ENCODE assay signal across 9 mouse cellular contexts in the genomic region with DNA sequence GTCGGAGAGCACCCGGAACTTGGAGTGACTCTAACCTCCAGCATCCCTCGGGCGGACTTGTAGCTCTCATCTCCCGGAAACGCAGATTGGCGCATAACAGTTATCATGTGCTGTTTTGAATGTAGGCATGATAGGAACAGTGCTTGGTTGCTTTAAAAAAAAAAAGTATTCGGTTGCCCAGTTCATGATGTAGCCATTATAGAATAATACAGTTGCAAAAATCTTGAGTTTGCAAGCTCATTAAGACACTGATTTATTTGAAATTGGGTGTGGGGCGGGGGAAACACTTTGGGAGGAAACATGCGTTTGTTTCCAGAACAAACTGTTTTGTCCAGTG. TPM values are rescaled to one million over a fixed set of nuclear protein-coding genes. Genes with fewer than 3 reads are reported as not detected.
A peak's percentile ranks its signal among the peaks of the same experiment; 100 is the strongest.
DNase-seq lines count a peak whose midpoint lies in the region; ATAC-seq and TF ChIP-seq lines count a peak whose summit lies in the region.
"Had no signal": no experiment of that assay in that cellular context is flagged by ENCODE, and none has a peak within 500 bp of the region (broad histone marks: within the 10 kb centered on the region; RNA-seq: fewer than 3 reads in every experiment).

No protein-coding gene starts in this region.

- no peak for TF ChIP-seq CTCF in cerebellum, adult 2 months (IDR thresholded peaks at IDR 0.05; ENCODE audit: borderline replicate concordance, insufficient read depth, low read depth, low read length)

- H3K36me3 ChIP-seq in neural tube, embryonic 11.5 days (ENCODE audit: control insufficient read depth, insufficient read depth, low read length), result no peaks in the 10 kb centered on the region
- no peaks in the 10 kb centered on the region for H3K36me3 ChIP-seq in limb, embryonic 14.5 days (ENCODE audit: control insufficient read depth, insufficient read depth, low read length)
- no peaks in the 10 kb centered on the region for H3K36me3 ChIP-seq in stomach, embryonic 14.5 days (ENCODE audit: control insufficient read depth, insufficient read depth, low read length)

- peak overlapping the region; percentile 65 for H3K9ac ChIP-seq in neural tube, embryonic 11.5 days (ENCODE audit: low read length)
- H3K9ac ChIP-seq in limb, embryonic 14.5 days (ENCODE audit: low read depth, low read length, severe bottlenecking), result peak overlapping the region; percentile 64
- peak overlapping the region; percentile 53 for H3K9ac ChIP-seq in stomach, embryonic 14.5 days (replicated peaks; ENCODE audit: low read depth, low read length)

- no peaks in the 10 kb centered on the region; the same call in 1 of the 2 replicates for H3K4me1 ChIP-seq in cerebellum, adult 2 months (ENCODE audit: control insufficient read depth, insufficient read depth, low read length)
- H3K4me1 ChIP-seq in neural tube, embryonic 11.5 days (ENCODE audit: control insufficient read depth, insufficient read depth, low read length), result no peaks in the 10 kb centered on the region
- H3K4me1 ChIP-seq in limb, embryonic 14.5 days (ENCODE audit: control insufficient read depth, insufficient read depth, low read length), result no peaks in the 10 kb centered on the region
- no peaks in the 10 kb centered on the region for H3K4me1 ChIP-seq in stomach, embryonic 14.5 days (ENCODE audit: control insufficient read depth, insufficient read depth, low read length)

- 4% methylated on average over 10 of the region's 10 CpGs for WGBS in cerebellum, adult 2 months
- 11% methylated on average over 10 of the region's 10 CpGs for WGBS in neural tube, embryonic 11.5 days
- WGBS in limb, embryonic 14.5 days, result 8% methylated on average over 10 of the region's 10 CpGs
- 9% methylated on average over 10 of the region's 10 CpGs for WGBS in stomach, embryonic 14.5 days

- no peaks in the 10 kb centered on the region for H3K9me3 ChIP-seq in neural tube, embryonic 11.5 days (ENCODE audit: control insufficient read depth, low read length)
- no peaks in the 10 kb centered on the region for H3K9me3 ChIP-seq in limb, embryonic 14.5 days (ENCODE audit: control insufficient read depth, low read length)
- no peaks in the 10 kb centered on the region for H3K9me3 ChIP-seq in stomach, embryonic 14.5 days (ENCODE audit: control insufficient read depth, low read depth, low read length)

- no peak for TF ChIP-seq POLR2A in cerebellum, adult 2 months (IDR thresholded peaks at IDR 0.05; ENCODE audit: borderline replicate concordance, insufficient read depth, low read length)
- TF ChIP-seq POLR2A in limb, embryonic 14.5 days (IDR thresholded peaks at IDR 0.05; ENCODE audit: borderline replicate concordance, extremely low read depth, insufficient read depth, insufficient read length), result no peak

- no peak for ATAC-seq in neural tube, embryonic 11.5 days (ENCODE audit: insufficient read depth, low FRiP score, low TSS enrichment)
- 0 out of 2 replicates have a peak, but pooled peaks have one; percentile 1 for ATAC-seq in limb, embryonic 14.5 days (ENCODE audit: low FRiP score, low read depth)
- ATAC-seq in stomach, embryonic 14.5 days (ENCODE audit: insufficient number of reproducible peaks, insufficient read depth, low FRiP score, low read depth), result no peak
- ATAC-seq in granulocyte monocyte progenitor cell, adult 5-6 weeks (replicated peaks; ENCODE audit: poor library complexity, severe bottlenecking), result no peak

- peak overlapping the region; percentile 58 for H3K4me2 ChIP-seq in neural tube, embryonic 11.5 days (ENCODE audit: low read depth)
- H3K4me2 ChIP-seq in limb, embryonic 14.5 days (replicated peaks; ENCODE audit: low read depth, low read length, severe bottlenecking), result peak overlapping the region; percentile 61
- H3K4me2 ChIP-seq in stomach, embryonic 14.5 days (replicated peaks; ENCODE audit: low read depth, low read length), result peak overlapping the region; percentile 57

- peak overlapping the region; percentile 71; the same call in 1 of the 2 replicates for H3K27ac ChIP-seq in cerebellum, adult 2 months (ENCODE audit: insufficient read depth, low read length)
- no peak overlapping the region; the same call in 1 of the 2 replicates for H3K27ac ChIP-seq in neural tube, embryonic 11.5 days (ENCODE audit: low read depth, low read length)
- no peak overlapping the region; the same call in 1 of the 2 replicates for H3K27ac ChIP-seq in limb, embryonic 14.5 days (replicated peaks; ENCODE audit: low read depth, low read length)
- H3K27ac ChIP-seq in stomach, embryonic 14.5 days (ENCODE audit: low read length), result peak overlapping the region; percentile 44; the same call in 1 of the 2 replicates

- no peak for DNase-seq in cerebellum, adult 2 months
- DNase-seq in cerebellum, postnatal 10 days, result no peak
- no peak for DNase-seq in neural tube, embryonic 11.5 days (ENCODE audit: low spot score)
- DNase-seq in neural tube, embryonic 10.5 days (ENCODE audit: extremely low spot score, low spot score), result no peak
- DNase-seq in limb, embryonic 14.5 days (ENCODE audit: low spot score), result no peak
- DNase-seq in thymus, postnatal 14 days, result no peak

- peak overlapping the region; percentile 69 for H3K4me3 ChIP-seq in cerebellum, adult 2 months (replicated peaks; ENCODE audit: insufficient read depth, low read depth, low read length)
- peak overlapping the region; percentile 73 for H3K4me3 ChIP-seq in neural tube, embryonic 11.5 days (ENCODE audit: low read depth, low read length)
- H3K4me3 ChIP-seq in limb, embryonic 14.5 days (replicated peaks; ENCODE audit: low read length), result peak overlapping the region; percentile 82
- H3K4me3 ChIP-seq in stomach, embryonic 14.5 days (ENCODE audit: low read depth, low read length), result peak overlapping the region; percentile 59

- H3K27me3 ChIP-seq in cerebellum, adult 2 months (ENCODE audit: control insufficient read depth, insufficient read depth, low read length), result no peaks in the 10 kb centered on the region
- 0 out of 2 replicates have a peak, but pooled peaks cover 3% of the 10 kb centered on the region for H3K27me3 ChIP-seq in neural tube, embryonic 11.5 days (ENCODE audit: control insufficient read depth, insufficient read depth, low read length)
- H3K27me3 ChIP-seq in limb, embryonic 14.5 days (ENCODE audit: control insufficient read depth, insufficient read depth, low read length), result peaks cover 4% of the 10 kb centered on the region; the same call in 1 of the 2 replicates
- no peaks in the 10 kb centered on the region for H3K27me3 ChIP-seq in stomach, embryonic 14.5 days (ENCODE audit: control insufficient read depth, insufficient read depth, low read length)

RNA-seq across cellular contexts. Expression of gene Tmem192, which starts 0.7 kb away (rescaled TPM):
- 42.8 and 48.4 TPM in 2 replicates for polyA plus RNA-seq in cerebellum, adult 2 months (2012; rRNA removed)
- 19.4 and 21.8 TPM in 2 replicates for polyA plus RNA-seq in neural tube, embryonic 11.5 days (2014; fragmentation: Nextera tagmentation; extraction: Ambion mirVana)
- 14.2 and 17.1 TPM in 2 replicates for polyA plus RNA-seq in limb, embryonic 14.5 days (2012; rRNA removed)
- polyA plus RNA-seq in limb, embryonic 14.5 days (2014; fragmentation: Nextera tagmentation; extraction: Ambion mirVana), result 27.9 and 30.8 TPM in 2 replicates
- 29.1 and 31.9 TPM in 2 replicates for polyA plus RNA-seq in stomach, embryonic 14.5 days (2014; fragmentation: Nextera tagmentation; extraction: Ambion mirVana)
- 38.9 and 46.6 TPM in 2 replicates for total RNA-seq in granulocyte monocyte progenitor cell, adult 5-6 weeks (2014; fragmentation: Nextera tagmentation)
- 17.7 and 26.1 TPM in 2 replicates for total RNA-seq in granulocyte monocyte progenitor cell, adult 5-6 weeks (2017)

RNA-seq across cellular contexts. Expression of gene Trim75, which starts 40.0 kb away (rescaled TPM):
- not detected in 2 replicates for polyA plus RNA-seq in cerebellum, adult 2 months (2012; rRNA removed)
- not detected in 2 replicates for polyA plus RNA-seq in neural tube, embryonic 11.5 days (2014; fragmentation: Nextera tagmentation; extraction: Ambion mirVana)
- polyA plus RNA-seq in limb, embryonic 14.5 days (2012; rRNA removed), result 0.05 TPM in 1 of 2 replicates, not detected in the other
- 0.12 TPM in 1 of 2 replicates, not detected in the other for polyA plus RNA-seq in limb, embryonic 14.5 days (2014; fragmentation: Nextera tagmentation; extraction: Ambion mirVana)
- not detected in 2 replicates for polyA plus RNA-seq in stomach, embryonic 14.5 days (2014; fragmentation: Nextera tagmentation; extraction: Ambion mirVana)
- total RNA-seq in granulocyte monocyte progenitor cell, adult 5-6 weeks (2014; fragmentation: Nextera tagmentation), result not detected in 2 replicates
- total RNA-seq in granulocyte monocyte progenitor cell, adult 5-6 weeks (2017), result not detected in 2 replicates
- total RNA-seq: layer of hippocampus, postnatal 25 days had no signal

Comparison
In these comparisons a context has a peak if more than half of its experiments do, and no peak if none do; other contexts are left out.
1. H3K27ac ChIP-seq: peak in cerebellum, adult 2 months (single experiment) and stomach, embryonic 14.5 days (single experiment); none in neural tube, embryonic 11.5 days (single experiment) and limb, embryonic 14.5 days (single experiment).
2. Peak in every context shown above with its lines, with median percentiles within 50 percentile points of each other: H3K4me3 ChIP-seq, H3K4me2 ChIP-seq and H3K9ac ChIP-seq.